Mouse (Mus musculus): ENCODE measurements around the gene Thumpd2.

The Thumpd2 gene

GRCm38 (mm10) chr17:81031830-81032442, 32.9 kb downstream of the Thumpd2 start:
- DNase-seq, result no peak

DNA sequence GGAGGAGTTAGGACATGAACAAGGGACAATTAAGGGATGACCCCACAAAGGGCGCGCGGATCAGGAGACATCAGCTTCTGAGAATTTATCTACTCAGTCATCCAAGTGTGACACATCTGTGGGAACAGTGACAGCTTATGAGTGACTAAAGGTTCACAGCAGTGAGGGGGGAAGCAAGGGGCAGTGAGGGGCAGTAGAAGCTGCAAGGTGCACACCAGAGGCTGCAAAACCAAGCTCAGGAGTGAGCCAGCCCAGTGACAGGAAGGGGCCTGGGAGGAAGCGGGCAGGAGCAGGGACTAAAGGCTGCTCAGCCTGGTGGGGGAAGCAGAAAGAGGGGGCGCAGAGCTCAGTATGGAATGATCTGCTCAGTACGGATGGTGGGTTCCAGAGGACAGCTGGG, 37.6 kb downstream of the Thumpd2 start:
- no peak for DNase-seq

DNA sequence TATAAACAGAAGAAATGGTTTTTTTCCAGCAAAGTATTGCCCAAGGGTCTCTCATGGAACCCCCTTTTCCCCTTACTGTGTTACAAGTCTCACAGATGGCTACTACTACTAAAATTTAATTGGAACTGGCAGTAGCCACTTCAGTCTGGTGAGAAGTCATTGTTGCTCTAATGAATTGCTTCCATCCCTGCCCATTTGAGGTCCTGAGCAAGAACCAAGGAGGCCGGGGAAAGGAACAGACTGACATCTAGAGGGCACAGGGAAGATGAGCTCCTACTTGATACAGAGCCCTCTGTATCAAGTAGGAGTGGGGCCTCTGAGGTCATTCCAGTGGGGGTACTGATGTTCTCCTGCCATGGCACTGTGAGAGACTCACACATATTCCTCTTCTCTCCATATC, 47.8 kb downstream of the Thumpd2 start:
- DNase-seq, result peak; percentile 15

GRCm38 (mm10) chr17:81015814-81016447, 49.0 kb downstream of the Thumpd2 start:
- peak; percentile 78 for DNase-seq

GRCm38 (mm10) chr17:81010844-81011685, 53.8 kb downstream of the Thumpd2 start:
- DNase-seq, result no peak

DNA sequence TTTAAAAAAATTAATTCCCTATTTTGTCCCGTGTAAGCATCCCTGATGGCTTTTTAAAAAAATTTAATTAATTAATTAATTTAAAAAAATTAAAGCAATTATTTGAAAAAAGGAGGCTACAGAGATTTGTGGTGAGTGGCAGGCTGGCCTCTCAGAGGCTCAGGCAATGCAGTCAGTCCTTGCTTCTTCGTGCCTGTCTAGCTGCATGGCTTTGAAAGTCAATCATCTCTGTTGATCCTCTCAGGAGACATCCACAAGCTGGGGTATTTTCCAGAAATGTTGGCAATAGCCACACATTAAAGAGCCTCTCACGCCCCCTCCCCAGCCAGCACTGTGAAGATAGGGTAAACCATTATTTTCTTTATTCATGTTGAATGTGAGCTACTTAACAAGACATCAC, 54.7 kb downstream of the Thumpd2 start:
- DNase-seq, result no peak

DNA sequence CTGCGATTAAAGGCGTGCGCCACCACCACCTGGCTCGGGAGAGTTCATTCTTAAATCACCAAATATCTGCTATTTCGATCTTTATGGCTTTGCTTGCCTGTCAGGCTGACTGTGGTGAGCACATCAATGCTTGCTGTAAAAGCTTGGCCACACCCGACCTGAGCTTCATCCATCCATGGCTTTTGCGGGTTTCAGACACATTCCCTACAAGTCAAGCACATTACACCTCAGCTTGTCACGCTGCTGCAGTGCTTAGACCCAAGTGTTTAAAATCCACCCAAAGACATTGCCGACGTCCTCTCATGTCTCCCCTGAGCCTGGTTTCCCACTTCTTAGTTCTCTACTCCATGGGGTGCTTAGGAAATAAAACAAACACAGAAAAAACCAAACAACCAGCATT, 55.8 kb downstream of the Thumpd2 start:
- no peak for DNase-seq

GRCm38 (mm10) chr17:81005292-81005691, 59.6 kb downstream of the Thumpd2 start:
- DNase-seq, result no peak

DNA sequence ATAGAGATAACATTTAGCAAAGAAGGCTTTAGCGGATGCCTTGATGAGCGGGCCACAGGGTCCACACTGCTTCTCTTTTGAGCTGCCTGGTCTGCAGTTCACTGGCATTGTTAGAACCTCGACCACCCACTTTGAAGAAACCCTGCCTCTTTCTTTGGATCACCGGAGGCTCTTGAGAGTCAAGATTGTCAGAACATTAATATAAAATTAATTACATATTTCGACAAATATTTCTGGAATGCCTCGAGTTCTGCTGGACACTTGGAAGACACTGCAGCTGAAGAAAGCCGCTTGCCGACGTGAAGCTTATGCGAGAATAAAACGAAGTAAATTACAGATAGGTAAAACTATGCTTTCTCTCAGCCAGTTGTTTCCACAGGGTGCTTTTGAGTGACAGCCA, 60.4 kb downstream of the Thumpd2 start:
- no peak for DNase-seq

- DNase-seq, result no peak
Measured at GRCm38 (mm10) chr17:81002130-81002529, 62.8 kb downstream of the Thumpd2 start.

DNA sequence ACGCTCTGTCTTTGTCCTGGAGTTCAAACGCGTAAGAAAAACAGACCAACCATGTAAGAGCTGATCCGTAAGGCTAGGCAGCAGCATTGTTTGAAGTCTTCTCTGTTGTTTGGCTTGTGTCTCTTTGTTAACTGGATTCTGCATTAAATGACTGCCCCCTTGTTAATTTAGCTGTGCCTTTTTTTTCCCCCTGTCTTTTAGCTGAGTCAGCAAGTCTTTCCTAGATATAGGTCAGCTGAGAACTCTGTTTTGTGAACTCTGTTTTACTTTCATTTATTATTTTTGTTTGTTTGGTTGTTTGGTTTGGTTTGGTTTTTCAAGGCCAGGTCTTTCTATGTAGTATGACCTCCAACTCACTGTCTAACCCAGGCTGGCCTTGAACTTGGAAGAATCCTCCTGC, 63.2 kb downstream of the Thumpd2 start:
- no peak for DNase-seq

DNA sequence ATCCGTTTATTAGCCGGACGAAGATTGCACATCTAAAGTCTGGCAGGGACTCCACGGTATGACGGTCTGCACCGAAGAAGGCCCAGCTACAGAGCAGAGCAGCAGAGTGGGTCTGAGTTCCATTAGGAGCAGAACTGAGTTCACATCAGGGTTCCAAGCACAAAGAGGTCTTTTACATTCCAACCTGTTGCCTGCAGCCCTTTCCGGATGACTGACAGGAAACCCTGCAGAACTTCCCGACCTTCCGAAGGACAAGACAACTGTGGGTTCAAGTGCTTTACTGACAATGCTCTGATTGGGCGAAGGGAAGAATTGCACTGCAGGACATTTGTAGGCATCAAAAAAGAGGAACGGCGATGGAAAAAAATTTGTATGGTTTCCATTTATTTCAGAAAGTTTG, 63.9 kb downstream of the Thumpd2 start:
- no peak for DNase-seq

DNA sequence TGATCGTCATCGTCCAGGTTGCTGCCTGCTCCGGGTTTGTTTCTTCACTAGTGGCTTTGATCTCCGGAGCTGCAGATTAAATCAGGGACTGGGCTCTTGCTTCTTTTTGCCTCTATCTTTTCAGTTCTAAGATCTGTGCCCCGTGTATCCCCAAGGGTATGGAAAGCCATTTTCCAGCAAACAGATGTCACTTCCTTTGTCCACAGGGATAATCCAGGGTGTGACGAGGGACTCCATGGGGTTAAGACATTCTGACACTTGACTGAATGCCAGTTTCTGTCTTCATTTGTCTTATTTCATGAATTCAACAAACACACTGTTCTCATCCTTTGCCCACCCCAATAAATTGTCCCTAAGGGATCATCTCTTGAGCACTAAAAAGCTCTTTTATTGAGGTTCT, 65.9 kb downstream of the Thumpd2 start:
- no peak for DNase-seq

- no peak for DNase-seq
Measured at GRCm38 (mm10) chr17:80997226-80997625, 67.7 kb downstream of the Thumpd2 start.

DNA sequence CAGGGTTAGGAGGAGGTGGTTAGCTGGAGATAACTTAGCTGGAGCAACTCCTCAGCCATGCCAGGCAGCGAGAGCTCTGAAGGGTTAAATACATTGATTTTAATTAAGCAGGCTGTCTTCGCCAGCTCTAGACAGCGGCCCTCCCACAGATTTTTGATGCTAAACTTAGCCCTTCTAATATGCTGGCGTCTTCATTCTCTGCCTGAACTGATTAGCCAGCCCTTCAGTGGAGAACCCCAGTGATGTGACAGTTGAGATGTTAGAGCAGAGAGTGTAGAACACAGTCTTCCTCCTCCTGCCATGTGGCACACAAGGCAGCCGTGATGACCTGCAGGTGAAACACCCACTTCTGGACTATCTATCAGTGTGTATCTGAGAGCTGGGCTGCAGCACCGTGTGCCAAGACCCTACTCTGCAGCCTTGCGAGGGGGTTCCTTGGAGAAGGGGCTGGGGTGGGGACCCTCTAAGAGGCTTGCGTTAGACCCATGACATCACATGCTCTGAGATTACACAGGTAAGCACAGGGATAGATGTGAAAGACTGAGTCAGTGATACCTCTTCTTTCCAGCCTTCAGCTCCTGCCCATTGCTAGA, 73.3 kb downstream of the Thumpd2 start:
- DNase-seq, result no peak

GRCm38 (mm10) chr17:80982976-80983375, 81.9 kb downstream of the Thumpd2 start:
- no peak for DNase-seq

- peak; percentile 84 for DNase-seq
Measured at GRCm38 (mm10) chr17:80982412-80982787, 82.5 kb downstream of the Thumpd2 start.

- DNase-seq, result no peak
Measured at GRCm38 (mm10) chr17:80981721-80982411, 83.0 kb downstream of the Thumpd2 start.

- no peak for DNase-seq
Measured at GRCm38 (mm10) chr17:80980096-80980495, 84.8 kb downstream of the Thumpd2 start.

DNA sequence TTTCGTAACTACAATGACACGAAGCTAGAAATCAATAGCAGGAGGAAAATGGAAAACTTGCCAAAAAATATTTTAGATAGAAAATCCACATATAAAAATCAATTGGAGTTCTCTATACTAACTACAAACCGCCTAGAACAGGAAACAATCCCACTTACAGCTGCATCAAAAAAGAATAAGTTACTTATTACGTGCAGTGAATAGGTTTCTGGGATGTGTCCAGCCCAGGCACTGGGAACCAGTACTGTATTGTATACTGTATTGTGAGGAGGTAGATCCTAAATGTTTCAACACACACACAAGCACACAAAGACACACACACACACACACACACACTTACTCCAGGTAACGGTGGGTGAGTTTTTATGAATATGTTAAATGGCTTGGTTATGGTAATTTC, 87.6 kb downstream of the Thumpd2 start:
- DNase-seq, result peak; percentile 33

Measured in kidney, adult 9 months (tissue).